Mouse (Mus musculus) neural tube, embryonic 14.5 days (tissue): ENCODE measurements around the gene Zfp239. TPM values are rescaled to one million over a fixed set of nuclear protein-coding genes. Genes with fewer than 3 reads are reported as not detected.

ENCODE experiments used
- ATAC-seq: fragments of 200-750 bp; cut with Nextera tagmentation; 2 replicates; pipeline ENCODE4 v1.8.0; 2017; ENCODE audit warnings: low read depth, mild to moderate bottlenecking, moderate TSS enrichment, moderate library complexity
- H3K27ac ChIP-seq: fragments of 300-500 bp; sonication (generic); 2 replicates; pipeline ENCODE4 v1.5.1; 2014; ENCODE audit warnings: low read depth, mild to moderate bottlenecking, control low read depth, low read length, moderate library complexity, mixed read lengths
- H3K27me3 ChIP-seq: fragments of 300-500 bp; sonication (generic); 2 replicates; pipeline ENCODE4 v1.6.1; 2014; ENCODE audit warnings: low read length; ENCODE audit not compliant: control insufficient read depth, insufficient read depth
- H3K36me3 ChIP-seq: fragments of 300-500 bp; sonication (generic); 2 replicates; pipeline ENCODE4 v1.6.1; 2014; ENCODE audit warnings: low read length, mixed read lengths; ENCODE audit not compliant: control insufficient read depth, insufficient read depth
- H3K4me1 ChIP-seq: fragments of 300-500 bp; sonication (generic); 2 replicates; pipeline ENCODE4 v1.6.1; 2014; ENCODE audit warnings: low read length; ENCODE audit not compliant: control insufficient read depth, insufficient read depth
- H3K4me2 ChIP-seq: fragments of 300-500 bp; sonication (generic); 2 replicates; pipeline ENCODE4 v1.6.1; 2014; ENCODE audit warnings: mild to moderate bottlenecking, low read depth, low read length, control low read depth
- H3K4me3 ChIP-seq: fragments of 300-500 bp; sonication (generic); 2 replicates; pipeline ENCODE4 v1.5.1; 2014; ENCODE audit warnings: low read depth, low read length, control low read depth, mixed read lengths
- H3K9ac ChIP-seq: fragments of 300-500 bp; sonication (generic); replicated peaks from 2 replicates; pipeline ENCODE4 v1.6.1; 2014; ENCODE audit warnings: low read depth, mild to moderate bottlenecking, control low read depth, low read length, mixed read lengths
- H3K9me3 ChIP-seq: fragments of 300-500 bp; sonication (generic); 2 replicates; pipeline ENCODE4 v1.6.1; 2016; ENCODE audit warnings: low read length; ENCODE audit not compliant: control insufficient read depth
- WGBS: fragments of 180-500 bp; shearing (Covaris S2); extraction: QIAGEN DNeasy Blood & Tissue Kit; methylation state at CpG from one replicate; pipeline ENCODE4 v1.1.7; 2014; 5-methylcytosine and 5-hydroxymethylcytosine counted together
- polyA plus RNA-seq: library from polyadenylated mRNA; unstranded; fragments of >200 nt; fragmentation: Nextera tagmentation; extraction: Ambion mirVana; gene quantifications from 2 replicates; pipeline ENCODE4 v1.2.1, GENCODE M21; 2014

Zfp239 gene
- polyA plus RNA-seq, 1 experiment from 2014 or later = 14.9 TPM

DNA sequence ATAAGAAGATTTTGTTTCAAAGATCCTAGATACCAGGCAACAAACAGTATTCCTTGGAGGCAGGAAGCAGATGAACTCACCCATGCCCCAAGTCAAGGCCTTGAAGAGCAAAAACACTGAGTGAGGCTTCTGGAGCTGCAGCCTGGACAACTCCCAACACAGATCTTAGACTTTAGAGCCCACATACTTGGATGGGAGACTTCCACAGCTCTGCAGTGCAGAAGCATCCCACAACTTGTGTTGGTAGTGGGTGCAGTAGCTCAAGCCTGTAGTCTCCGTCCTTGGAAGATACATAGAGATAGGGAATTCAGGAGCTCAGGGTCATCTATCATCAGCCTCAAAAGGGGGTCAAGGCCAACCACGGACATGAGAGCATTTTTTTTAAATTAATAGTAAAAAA lies 24.0 kb downstream of the Zfp239 start:
- WGBS = 89% methylated on average over 2 of the region's 2 CpGs
- Histone ChIP-seq H3K9me3 (no peaks in the 10 kb centered on the region), H3K4me2 (no peak overlapping the region), H3K4me3 (no peak overlapping the region), H3K9ac (no peak overlapping the region), H3K27ac (no peak overlapping the region), H3K27me3 (no peaks in the 10 kb centered on the region), H3K4me1 (no peaks in the 10 kb centered on the region), H3K36me3 (no peaks in the 10 kb centered on the region)
- ATAC-seq = no peak

DNA sequence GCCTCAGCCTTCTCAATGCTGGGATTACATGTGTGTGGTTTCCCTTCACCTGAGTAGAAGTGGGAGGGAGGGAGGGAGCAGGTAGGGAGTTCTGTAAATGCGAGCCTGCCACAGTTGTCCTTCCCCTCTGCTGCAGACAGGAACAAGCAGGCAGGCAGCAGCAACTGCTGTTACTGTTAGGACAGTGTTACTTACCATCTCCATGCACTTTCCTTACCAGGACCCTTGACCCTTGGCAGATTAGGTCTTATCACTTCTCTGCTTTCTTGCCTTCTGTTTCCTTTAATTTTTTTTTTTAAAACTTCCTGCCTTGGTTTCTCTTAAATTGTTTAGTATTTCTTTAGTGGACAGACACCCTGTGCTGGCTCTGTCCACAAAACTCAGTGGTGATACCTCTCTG lies 26.1 kb downstream of the Zfp239 start:
- H3K4me3 ChIP-seq = no peak overlapping the region
- no peak for ATAC-seq
- no peaks in the 10 kb centered on the region for H3K27me3 ChIP-seq
- no peaks in the 10 kb centered on the region for H3K36me3 ChIP-seq
- 58% methylated on average over 1 of the region's 1 CpGs for WGBS
- no peak overlapping the region for H3K27ac ChIP-seq
- H3K4me1 ChIP-seq = no peaks in the 10 kb centered on the region
- no peak overlapping the region for H3K9ac ChIP-seq
- no peak overlapping the region for H3K4me2 ChIP-seq
- no peaks in the 10 kb centered on the region for H3K9me3 ChIP-seq

DNA sequence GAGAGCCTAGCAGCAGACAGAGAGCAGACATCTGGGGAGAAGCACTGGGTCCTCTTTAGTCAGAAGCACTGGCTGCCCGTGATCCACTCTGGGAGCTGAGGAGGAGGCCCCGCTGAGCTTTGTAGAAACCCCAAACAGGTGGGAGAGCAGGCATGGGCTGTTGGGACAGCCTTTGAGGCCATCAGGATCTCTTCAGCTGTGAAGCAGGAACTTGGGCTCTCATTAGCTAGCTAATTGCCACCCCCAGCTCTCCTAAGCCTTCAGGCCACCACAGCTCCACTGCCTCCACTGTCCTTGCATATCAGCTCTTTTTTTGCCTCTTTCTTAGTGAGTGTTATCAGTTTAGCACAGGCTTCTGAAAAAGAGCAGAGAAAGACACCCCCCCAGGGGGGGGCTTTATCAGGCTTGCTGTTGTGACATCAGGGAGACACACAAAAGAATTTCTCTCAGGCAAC lies 26.8 kb downstream of the Zfp239 start:
- H3K4me2 ChIP-seq = no peak overlapping the region
- no peak for ATAC-seq
- no peaks in the 10 kb centered on the region for H3K36me3 ChIP-seq
- no peaks in the 10 kb centered on the region for H3K9me3 ChIP-seq
- H3K4me3 ChIP-seq = no peak overlapping the region
- 81% methylated on average over 2 of the region's 2 CpGs for WGBS
- no peaks in the 10 kb centered on the region for H3K27me3 ChIP-seq
- no peak overlapping the region for H3K27ac ChIP-seq
- H3K9ac ChIP-seq = no peak overlapping the region
- H3K4me1 ChIP-seq = no peaks in the 10 kb centered on the region

DNA sequence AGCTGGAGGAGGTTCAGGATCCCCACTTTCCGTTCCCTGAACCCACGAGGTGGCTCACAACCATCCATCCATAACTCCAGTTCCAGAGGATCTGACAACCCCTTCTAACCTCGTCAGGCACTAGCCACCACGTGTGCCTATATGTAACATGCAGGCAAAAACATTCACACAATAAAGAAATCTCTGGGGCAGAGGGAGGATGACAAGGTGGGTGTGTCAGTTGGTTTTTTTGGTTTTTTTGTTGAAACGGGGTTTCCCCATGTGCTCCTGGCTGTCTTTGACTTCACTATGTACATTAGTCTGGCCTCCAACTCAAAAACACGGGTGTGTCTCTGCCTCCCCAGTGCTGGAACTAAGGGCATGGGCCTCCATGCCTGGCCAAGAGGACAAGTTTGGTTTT lies 28.4 kb downstream of the Zfp239 start:
- H3K27me3 ChIP-seq = no peaks in the 10 kb centered on the region
- no peaks in the 10 kb centered on the region for H3K4me1 ChIP-seq
- no peak overlapping the region for H3K4me2 ChIP-seq
- H3K27ac ChIP-seq = no peak overlapping the region
- WGBS = 85% methylated on average over 6 of the region's 6 CpGs
- no peaks in the 10 kb centered on the region for H3K36me3 ChIP-seq
- no peak overlapping the region for H3K9ac ChIP-seq
- H3K9me3 ChIP-seq = no peaks in the 10 kb centered on the region
- no peak overlapping the region for H3K4me3 ChIP-seq
- no peak for ATAC-seq

DNA sequence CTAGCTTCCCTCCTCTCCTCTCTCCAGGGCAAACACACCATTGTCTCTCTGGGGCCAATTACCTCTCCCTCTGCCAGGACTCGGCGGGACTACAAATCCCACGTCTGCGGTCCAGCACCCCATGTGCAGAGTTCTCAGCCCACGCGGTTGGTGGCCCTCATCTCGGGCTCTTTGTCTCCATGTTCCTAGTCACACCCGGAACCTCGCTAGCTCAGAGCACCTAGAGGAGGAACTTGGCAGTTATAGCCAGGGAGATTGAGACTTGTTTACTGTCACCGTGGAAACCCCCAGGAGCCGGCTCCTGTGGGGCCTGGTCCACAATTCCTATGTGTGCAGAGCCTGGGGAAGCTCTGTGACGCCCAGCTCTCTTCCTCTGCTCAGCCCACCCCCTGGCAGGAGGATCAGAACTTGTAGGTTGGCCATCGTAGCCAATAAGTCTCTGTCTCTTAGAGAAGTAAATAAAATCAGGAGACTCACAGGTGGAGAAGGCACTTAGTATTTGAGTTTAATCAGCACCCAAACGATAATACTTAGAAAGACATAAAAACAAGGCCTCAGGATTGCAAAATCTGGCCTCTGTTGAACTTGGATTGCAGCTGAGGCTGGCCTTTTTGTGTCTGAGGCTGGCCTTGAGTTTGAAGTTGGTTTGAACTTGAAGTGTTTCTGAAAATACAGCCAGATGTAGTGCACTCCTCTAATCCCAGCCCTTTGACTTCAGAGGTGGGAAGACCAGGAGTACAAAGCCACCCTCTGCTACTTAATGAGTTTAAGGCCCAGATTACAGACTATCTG lies 29.7 kb downstream of the Zfp239 start:
- no peak overlapping the region for H3K4me3 ChIP-seq
- H3K27ac ChIP-seq = no peak overlapping the region
- 65% methylated on average over 14 of the region's 14 CpGs for WGBS
- no peak overlapping the region for H3K9ac ChIP-seq
- no peaks in the 10 kb centered on the region for H3K27me3 ChIP-seq
- H3K36me3 ChIP-seq = no peaks in the 10 kb centered on the region
- H3K9me3 ChIP-seq = no peaks in the 10 kb centered on the region
- no peak overlapping the region for H3K4me2 ChIP-seq
- no peak for ATAC-seq
- H3K4me1 ChIP-seq = no peaks in the 10 kb centered on the region

DNA sequence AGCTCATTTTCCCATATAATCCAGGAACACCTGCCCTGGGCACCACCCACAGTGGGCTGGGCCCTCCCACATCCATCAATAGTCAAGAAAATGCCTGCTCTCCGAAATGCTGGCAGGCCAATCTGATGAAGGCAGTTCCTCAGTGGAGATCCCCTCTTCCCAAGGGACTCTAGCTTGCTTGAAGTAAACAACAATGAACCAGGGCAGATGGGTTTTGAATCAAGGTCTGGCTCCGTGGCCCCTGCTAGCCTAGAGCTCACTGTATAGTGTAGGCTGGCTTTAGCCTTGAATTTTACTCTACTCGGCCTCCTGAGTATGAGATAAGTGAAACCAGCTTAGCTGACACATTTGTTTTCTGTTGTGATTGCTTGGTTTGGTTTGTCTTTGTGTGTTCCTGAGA lies 30.5 kb downstream of the Zfp239 start:
- Histone ChIP-seq H3K27ac (no peak overlapping the region), H3K4me1 (no peaks in the 10 kb centered on the region), H3K27me3 (no peaks in the 10 kb centered on the region), H3K9me3 (no peaks in the 10 kb centered on the region), H3K4me2 (no peak overlapping the region), H3K9ac (no peak overlapping the region), H3K36me3 (no peaks in the 10 kb centered on the region), H3K4me3 (no peak overlapping the region)
- 56% methylated on average over 3 of the region's 3 CpGs for WGBS
- ATAC-seq = no peak

DNA sequence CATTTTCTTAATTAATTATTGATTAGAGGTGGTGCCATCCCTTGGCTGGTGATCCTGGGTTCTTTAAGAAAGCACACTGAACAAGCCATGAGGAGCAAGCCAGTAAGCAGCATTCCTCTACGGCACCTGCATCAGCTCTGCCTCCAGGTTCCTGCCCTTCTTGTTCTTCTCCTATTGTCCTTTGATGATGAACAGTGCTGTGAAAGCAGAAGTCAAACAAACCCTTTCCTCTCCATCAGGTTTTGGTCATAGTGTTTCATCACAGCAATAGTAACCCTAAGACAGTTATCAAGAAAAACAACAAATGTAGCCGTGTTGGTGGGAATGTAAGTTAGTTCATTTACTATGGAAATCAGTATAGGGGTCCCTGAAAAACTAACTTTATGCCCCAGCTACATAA lies 31.5 kb downstream of the Zfp239 start:
- Histone ChIP-seq H3K27ac (no peak overlapping the region), H3K4me2 (no peak overlapping the region)
- no peak for ATAC-seq

DNA sequence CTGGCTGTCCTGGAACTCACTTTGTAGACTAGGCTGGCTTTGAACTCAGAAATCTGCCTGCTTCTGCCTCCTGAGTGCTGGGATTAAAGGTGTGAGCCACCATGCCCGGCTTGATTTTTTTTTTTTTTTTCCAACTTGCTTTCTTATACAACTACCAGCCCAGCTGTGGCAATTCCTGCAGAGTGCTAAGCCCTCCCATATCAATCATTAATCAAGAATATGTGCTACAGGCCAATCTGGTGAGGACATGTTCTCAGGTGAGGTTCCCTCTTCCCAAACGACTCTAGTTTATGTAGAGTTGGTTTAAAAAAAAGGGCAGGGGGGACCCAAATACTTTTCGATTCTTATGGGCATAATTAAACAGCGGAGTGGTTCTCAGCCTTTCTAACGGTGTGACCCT lies 35.9 kb downstream of the Zfp239 start:
- H3K4me2 ChIP-seq = no peak overlapping the region
- ATAC-seq = no peak
- no peaks in the 10 kb centered on the region for H3K27me3 ChIP-seq
- no peak overlapping the region for H3K4me3 ChIP-seq
- no peaks in the 10 kb centered on the region for H3K9me3 ChIP-seq
- H3K27ac ChIP-seq = no peak overlapping the region
- H3K4me1 ChIP-seq = no peaks in the 10 kb centered on the region
- H3K9ac ChIP-seq = no peak overlapping the region
- H3K36me3 ChIP-seq = no peaks in the 10 kb centered on the region
- WGBS = 85% methylated on average over 5 of the region's 5 CpGs

More for the DNA sequence above, 31.5 kb downstream of the Zfp239 start:
- no peak overlapping the region for H3K4me3 ChIP-seq
- no peak overlapping the region for H3K9ac ChIP-seq
- no peaks in the 10 kb centered on the region for H3K4me1 ChIP-seq
- H3K9me3 ChIP-seq = no peaks in the 10 kb centered on the region
- no peaks in the 10 kb centered on the region for H3K36me3 ChIP-seq
- no peaks in the 10 kb centered on the region for H3K27me3 ChIP-seq
- WGBS = 95% methylated on average over 2 of the region's 2 CpGs

DNA sequence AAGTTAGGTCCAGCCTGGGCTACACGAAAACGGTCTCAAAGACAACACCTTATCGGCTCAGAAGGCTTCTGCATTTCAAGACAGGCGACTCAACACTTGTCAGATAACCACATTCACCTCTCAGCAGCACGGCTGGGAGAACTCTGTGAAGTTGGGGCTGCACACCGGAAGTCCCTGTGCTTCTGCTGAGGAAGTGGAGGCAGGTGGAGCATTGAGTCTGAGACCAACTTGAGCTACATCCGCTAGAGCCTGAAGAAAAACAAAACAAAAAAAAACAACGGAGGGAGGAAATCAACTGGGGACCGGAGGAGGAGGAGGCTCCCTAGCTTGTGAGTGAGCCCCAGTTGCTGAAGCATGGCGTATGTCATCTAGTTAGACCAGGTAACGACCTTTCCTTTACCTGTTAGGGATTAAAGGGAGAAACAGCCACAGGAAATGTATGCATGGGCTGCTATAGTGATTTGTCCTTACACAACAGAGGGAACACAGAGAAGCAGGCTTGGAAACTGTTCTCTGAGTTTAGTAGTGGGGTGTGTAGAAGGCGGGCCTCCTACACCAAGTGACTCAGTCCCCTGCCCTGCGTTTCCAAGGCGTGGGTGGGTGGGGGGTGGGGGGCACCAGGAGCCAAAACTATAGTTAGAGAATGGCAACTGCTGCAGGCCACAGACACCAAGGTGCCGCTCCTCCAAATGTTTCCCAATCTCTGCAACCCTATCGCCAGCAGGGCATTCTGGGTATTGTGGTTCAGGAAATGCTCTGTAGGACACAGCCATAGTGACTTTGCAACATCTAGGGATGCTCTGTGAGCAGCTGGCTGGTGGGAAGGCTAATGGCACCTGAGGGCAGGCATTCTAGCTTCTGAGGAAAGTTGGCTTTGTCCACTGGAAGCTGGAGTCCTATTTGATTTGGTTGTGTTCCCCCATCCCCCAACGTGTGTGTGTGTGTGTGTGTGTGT lies 38.5 kb downstream of the Zfp239 start, which contains the start of gene Hnrnpf:
TSS of gene Hnrnpf (plus strand) at position 199 of the 955 bp plus-strand sequence.
- no peaks in the 10 kb centered on the region for H3K36me3 ChIP-seq
- 81% methylated on average over 17 of the region's 17 CpGs for WGBS

More for the DNA sequence above, 38.5 kb downstream of the Zfp239 start, which contains the start of gene Hnrnpf:
- Histone ChIP-seq H3K4me1 (no peaks in the 10 kb centered on the region), H3K9me3 (no peaks in the 10 kb centered on the region), H3K4me3 (no peak within 1 kb of the TSS), H3K4me2 (no peak within 1 kb of the TSS), H3K27ac (no peak within 1 kb of the TSS), H3K27me3 (no peaks in the 10 kb centered on the region), H3K9ac (no peak within 1 kb of the TSS)
- ATAC-seq = no peak
